Mouse (Mus musculus) ZHBTc4 (cell line): Measurements from ENCODE around the gene Ing5.

Experiments
- DNase-seq: peaks from one replicate; pipeline ENCODE4 v3.0.0-alpha.2; 2011; ENCODE audit warnings: low read depth, low spot score

Gene Ing5

GRCm38 (mm10) chr1:93803556-93804507 lies at the start of gene Ing5:
Ing5 (plus strand) TSS chr1:93803965.
- DNase-seq: peak; percentile 98

- peak; percentile 83 for DNase-seq
Observed at GRCm38 (mm10) chr1:93754573-93755290, 49.0 kb upstream of the Ing5 start, which contains the start of gene Thap4. Thap4 (minus strand) TSS chr1:93754864.

GRCm38 (mm10) chr1:93755291-93755610 lies 48.5 kb upstream of the Ing5 start:
- DNase-seq: peak; percentile 55

GRCm38 (mm10) chr1:93755618-93756017 lies 48.1 kb upstream of the Ing5 start:
- DNase-seq: no peak

GRCm38 (mm10) chr1:93756154-93756553 lies 47.6 kb upstream of the Ing5 start:
- DNase-seq: no peak

- DNase-seq: no peak
Observed at GRCm38 (mm10) chr1:93760076-93760475, 43.7 kb upstream of the Ing5 start.

GRCm38 (mm10) chr1:93763531-93763930 lies 40.2 kb upstream of the Ing5 start:
- peak; percentile 43 for DNase-seq

- no peak for DNase-seq
Observed at GRCm38 (mm10) chr1:93764871-93765591, 38.7 kb upstream of the Ing5 start.

GRCm38 (mm10) chr1:93767600-93767999 lies 36.2 kb upstream of the Ing5 start:
- no peak for DNase-seq

- DNase-seq: no peak
Observed at GRCm38 (mm10) chr1:93769901-93770300, 33.9 kb upstream of the Ing5 start.

- DNase-seq: no peak
Observed at GRCm38 (mm10) chr1:93776686-93777085, 27.1 kb upstream of the Ing5 start.

- DNase-seq: no peak
Observed at GRCm38 (mm10) chr1:93786912-93787311, 16.9 kb upstream of the Ing5 start.

GRCm38 (mm10) chr1:93794526-93794925 lies 9.2 kb upstream of the Ing5 start:
- no peak for DNase-seq

- DNase-seq: no peak
Observed at GRCm38 (mm10) chr1:93795886-93796285, 7.9 kb upstream of the Ing5 start.

GRCm38 (mm10) chr1:93800670-93801503 lies 2.9 kb upstream of the Ing5 start:
- DNase-seq: peak; percentile 20

- peak; percentile 98 for DNase-seq
Observed at GRCm38 (mm10) chr1:93801741-93802238, 2.0 kb upstream of the Ing5 start, which contains the start of gene Dtymk. Dtymk (minus strand) TSS chr1:93801934.

GRCm38 (mm10) chr1:93802771-93803170 lies 994 bp upstream of the Ing5 start:
- no peak for DNase-seq

GRCm38 (mm10) chr1:93804818-93805217 lies 1.1 kb downstream of the Ing5 start:
- DNase-seq: no peak

GRCm38 (mm10) chr1:93805221-93805951 lies 1.6 kb downstream of the Ing5 start:
- DNase-seq: no peak

- no peak for DNase-seq
Observed at GRCm38 (mm10) chr1:93808871-93809270, 5.1 kb downstream of the Ing5 start.
